Mouse (Mus musculus): ENCODE results near the gene 1810009A15Rik. TPM values are rescaled to one million over a fixed set of nuclear protein-coding genes. Genes with fewer than 3 reads are reported as not detected.
"Not testable (repeated sequence)": the region's sequence is repeated elsewhere in the genome, so short reads cannot be mapped to it uniquely, and the experiment has no call there.

1810009A15Rik gene
- total RNA-seq, 2 experiments from 2014 or later, result 113 to 120 TPM

GRCm38 (mm10) chr19:8871267-8872186 is 17.1 kb upstream of the 1810009A15Rik start, which contains the start of gene Ubxn1:
Gene Ubxn1, plus strand, starts transcription at chr19:8871496.
- peak; percentile 97 for ATAC-seq (replicated peaks; ENCODE audit: low FRiP score, low TSS enrichment, poor library complexity, severe bottlenecking)

DNA sequence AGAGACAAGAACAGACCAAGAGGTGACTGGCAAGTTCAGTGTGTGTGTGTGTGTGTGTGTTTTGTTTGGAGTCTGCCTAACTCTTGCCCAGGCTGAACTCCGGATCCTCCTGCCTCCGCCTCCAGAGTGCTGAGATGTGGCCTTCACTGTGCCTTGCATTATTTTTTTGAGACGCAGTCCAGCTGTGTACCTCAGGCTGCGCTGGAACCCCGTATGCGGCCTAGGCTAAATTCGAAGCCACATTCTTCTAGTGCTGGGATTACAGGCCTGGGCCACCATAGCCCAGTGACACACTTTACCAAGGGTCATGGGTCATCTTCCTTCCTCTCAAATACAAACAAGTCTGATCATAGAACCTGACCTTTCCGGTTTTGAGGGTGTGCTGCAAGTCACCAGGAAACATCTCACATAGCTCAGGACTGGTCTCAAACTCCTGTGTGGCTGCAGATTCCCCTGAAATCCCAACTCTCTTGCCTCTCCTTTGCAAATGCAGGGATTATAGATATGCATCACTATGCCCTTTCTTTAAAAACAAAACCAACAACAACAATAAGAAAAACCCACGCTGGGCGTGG is 16.3 kb upstream of the 1810009A15Rik start:
- no peak for ATAC-seq (replicated peaks; ENCODE audit: low FRiP score, low TSS enrichment, poor library complexity, severe bottlenecking)

DNA sequence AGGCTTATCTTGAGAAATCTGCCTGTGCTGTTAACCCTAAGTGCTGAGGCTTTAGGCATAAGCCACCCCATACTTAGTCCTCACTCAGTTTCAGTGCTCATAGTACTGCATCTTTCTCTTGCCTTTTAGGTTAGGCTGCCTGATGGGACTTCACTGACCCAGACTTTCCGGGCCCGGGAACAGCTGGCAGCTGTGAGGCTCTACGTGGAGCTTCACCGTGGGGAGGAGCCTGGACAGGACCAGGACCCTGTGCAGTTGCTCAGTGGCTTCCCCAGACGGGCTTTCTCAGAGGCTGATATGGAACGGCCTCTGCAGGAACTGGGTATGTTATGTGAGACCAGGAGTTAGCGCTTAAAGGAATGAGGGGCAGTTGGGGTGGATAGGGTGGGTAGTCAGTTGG is 13.6 kb upstream of the 1810009A15Rik start:
- ATAC-seq (replicated peaks; ENCODE audit: low FRiP score, low TSS enrichment, poor library complexity, severe bottlenecking), result no peak

DNA sequence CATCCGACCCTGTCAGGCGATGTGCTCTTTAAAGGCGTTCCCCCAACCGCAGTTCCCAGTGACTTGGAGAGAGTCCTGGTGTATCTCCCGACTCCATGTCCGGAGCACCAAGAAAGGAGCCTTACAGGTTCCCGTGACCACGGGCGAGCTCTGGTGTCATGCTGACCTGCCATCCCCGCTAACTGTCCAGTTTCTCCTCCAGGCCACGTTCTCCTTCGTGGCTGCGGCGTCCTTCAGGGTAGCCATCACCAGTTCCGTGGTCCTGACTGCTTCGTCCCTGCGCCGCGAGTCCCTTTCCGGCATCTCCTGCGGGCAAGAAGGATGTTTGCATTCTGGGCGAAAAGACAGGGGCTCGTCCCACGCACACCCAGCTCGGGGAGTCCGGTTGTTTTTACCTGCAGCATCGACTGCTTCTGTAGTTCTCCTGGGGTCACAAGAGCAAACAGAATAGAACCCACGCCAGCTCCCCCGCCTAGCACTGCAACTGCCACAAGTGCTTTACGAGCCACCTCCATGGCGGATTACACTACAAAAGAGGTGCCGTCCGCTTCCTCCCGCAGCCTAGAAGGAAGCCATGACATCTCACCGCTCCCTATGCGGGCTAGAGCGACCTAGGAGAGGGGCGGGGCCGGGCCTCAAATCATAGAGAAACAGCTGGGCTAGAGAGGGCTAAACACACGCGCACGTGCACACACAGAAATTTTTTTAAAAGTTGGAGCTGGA is 8.2 kb upstream of the 1810009A15Rik start, which contains the start of gene Uqcc3:
Gene Uqcc3, minus strand, starts transcription at position 613 of the 723 bp plus-strand sequence.
- ATAC-seq (replicated peaks; ENCODE audit: low FRiP score, low TSS enrichment, poor library complexity, severe bottlenecking), result peak; percentile 98

GRCm38 (mm10) chr19:8881034-8881392 is 7.6 kb upstream of the 1810009A15Rik start:
- peak; percentile 28; the same call in 1 of the 2 replicates for ATAC-seq (replicated peaks; ENCODE audit: low FRiP score, low TSS enrichment, poor library complexity, severe bottlenecking)

DNA sequence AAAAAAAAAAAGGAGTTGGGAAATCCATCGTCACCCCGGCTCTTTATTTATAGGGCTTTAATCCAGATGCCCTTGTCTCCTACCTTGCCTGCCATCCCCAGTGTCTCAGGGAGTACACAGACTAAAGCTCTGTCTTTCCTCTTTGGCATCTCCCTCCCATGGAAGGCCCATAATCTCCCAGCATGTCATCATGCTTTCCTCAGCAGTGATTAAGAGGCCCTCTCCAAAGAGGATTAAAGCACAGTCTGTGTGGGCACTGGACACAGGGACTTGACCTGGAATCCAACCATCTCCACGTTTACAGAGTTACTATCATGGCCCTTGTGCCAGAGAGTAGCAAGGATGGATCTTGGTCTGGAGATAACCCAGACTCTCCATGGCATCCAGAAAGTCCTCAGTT is 5.0 kb upstream of the 1810009A15Rik start, which contains the start of the genes Lbhd1 and Gm49403:
Gene Lbhd1, plus strand, starts transcription at position 117 of the 400 bp plus-strand sequence.
Gene Gm49403, plus strand, starts transcription at position 315 of the 400 bp plus-strand sequence.
- ATAC-seq (replicated peaks; ENCODE audit: low FRiP score, low TSS enrichment, poor library complexity, severe bottlenecking), result no peak

- ATAC-seq (replicated peaks; ENCODE audit: low FRiP score, low TSS enrichment, poor library complexity, severe bottlenecking), result no peak
Observed at GRCm38 (mm10) chr19:8886916-8887584, 1.6 kb upstream of the 1810009A15Rik start.

- ATAC-seq (replicated peaks; ENCODE audit: low FRiP score, low TSS enrichment, poor library complexity, severe bottlenecking), result peak; percentile 34
Observed at GRCm38 (mm10) chr19:8887585-8888463, 829 bp upstream of the 1810009A15Rik start.

- ATAC-seq (replicated peaks; ENCODE audit: low FRiP score, low TSS enrichment, poor library complexity, severe bottlenecking), result peak; percentile 36
Observed at GRCm38 (mm10) chr19:8892829-8893766, 4.4 kb downstream of the 1810009A15Rik start, which contains the start of gene Ints5. Gene Ints5, plus strand, starts transcription at chr19:8893005.

DNA sequence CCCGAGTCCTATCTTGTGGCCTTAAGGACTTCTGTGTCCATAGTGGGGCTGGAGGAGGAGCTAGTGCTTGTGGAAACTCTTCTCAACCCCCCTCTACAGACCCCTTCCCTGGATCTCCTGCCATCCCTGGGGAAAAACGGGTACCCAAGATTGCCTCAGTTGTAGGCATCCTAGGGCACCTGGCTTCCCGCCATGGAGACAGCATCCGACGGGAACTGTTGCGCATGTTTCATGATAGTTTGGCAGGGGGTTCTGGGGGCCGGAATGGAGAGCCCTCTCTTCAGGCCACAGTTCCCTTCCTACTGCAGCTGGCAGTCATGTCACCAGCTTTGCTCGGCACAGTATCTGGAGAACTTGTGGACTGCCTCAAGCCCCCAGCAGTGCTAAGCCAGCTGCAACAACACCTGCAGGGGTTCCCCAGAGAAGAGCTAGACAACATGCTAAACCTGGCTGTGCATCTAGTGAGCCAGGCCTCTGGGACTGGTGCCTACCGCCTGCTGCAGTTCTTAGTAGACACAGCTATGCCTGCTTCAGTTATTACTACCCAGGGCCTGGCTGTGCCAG is 6.8 kb downstream of the 1810009A15Rik start:
- ATAC-seq (replicated peaks; ENCODE audit: low FRiP score, low TSS enrichment, poor library complexity, severe bottlenecking), result no peak

GRCm38 (mm10) chr19:8896231-8896630 is 7.6 kb downstream of the 1810009A15Rik start:
- not testable (repeated sequence) for ATAC-seq (replicated peaks; ENCODE audit: low FRiP score, low TSS enrichment, poor library complexity, severe bottlenecking)

- ATAC-seq (replicated peaks; ENCODE audit: low FRiP score, low TSS enrichment, poor library complexity, severe bottlenecking), result peak; percentile 13; the same call in 1 of the 2 replicates
Observed at GRCm38 (mm10) chr19:8897211-8897864, 8.7 kb downstream of the 1810009A15Rik start.

GRCm38 (mm10) chr19:8897865-8898495 is 9.3 kb downstream of the 1810009A15Rik start, which contains the start of gene Ganab:
Gene Ganab, plus strand, starts transcription at chr19:8898071.
- peak; percentile 97 for ATAC-seq (replicated peaks; ENCODE audit: low FRiP score, low TSS enrichment, poor library complexity, severe bottlenecking)

DNA sequence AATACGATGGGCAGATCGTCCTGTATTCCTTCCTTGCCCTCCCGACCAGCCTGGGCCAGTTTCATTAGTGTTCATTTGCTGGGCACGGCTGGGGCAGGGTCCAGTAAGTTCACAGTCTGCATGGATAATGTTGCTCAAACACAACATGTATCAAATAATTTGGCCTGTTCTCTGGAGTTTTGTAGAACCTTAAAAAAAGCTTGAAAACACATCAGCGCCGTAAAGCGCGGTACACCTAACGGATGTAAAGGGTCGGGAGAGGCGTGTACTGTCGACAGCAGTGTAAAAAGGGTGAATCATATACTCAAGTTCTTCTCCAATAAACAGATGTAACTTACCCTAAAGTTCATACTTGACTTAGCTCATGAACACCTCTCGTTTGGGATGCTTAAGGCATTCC is 9.9 kb downstream of the 1810009A15Rik start:
- no peak for ATAC-seq (replicated peaks; ENCODE audit: low FRiP score, low TSS enrichment, poor library complexity, severe bottlenecking)

GRCm38 (mm10) chr19:8899079-8899478 is 10.4 kb downstream of the 1810009A15Rik start:
- no peak for ATAC-seq (replicated peaks; ENCODE audit: low FRiP score, low TSS enrichment, poor library complexity, severe bottlenecking)

- ATAC-seq (replicated peaks; ENCODE audit: low FRiP score, low TSS enrichment, poor library complexity, severe bottlenecking), result no peak
Observed at GRCm38 (mm10) chr19:8903412-8903811, 14.8 kb downstream of the 1810009A15Rik start.
